Mouse (Mus musculus) bone marrow macrophage, adult 2 months (primary cell): ENCODE data around the gene Cdc6.

Experiments
- CTCF ChIP-seq: IDR thresholded peaks from 2 replicates; pipeline ENCODE4 v1.5.1; 2012; ENCODE audit warnings: low read depth, mild to moderate bottlenecking, low read length, moderate library complexity
- POLR2A ChIP-seq: IDR thresholded peaks from 2 replicates; pipeline ENCODE4 v1.6.1; 2012; ENCODE audit warnings: mild to moderate bottlenecking, low read depth, low read length, borderline replicate concordance

- TF ChIP-seq CTCF (no peak), POLR2A (no peak)
Observed at GRCm38 (mm10) chr11:98925265-98925721, 17.7 kb downstream of the Cdc6 start.
